Mouse (Mus musculus) right cerebral cortex, adult 2 months (tissue): Measurements from ENCODE around the gene Stx8.
A peak's percentile ranks its signal among the peaks of the same experiment; 100 is the strongest.

Experiments
- DNase-seq, 2 experiments: peaks; one replicate each; pipeline ENCODE4 v3.0.0; 2021 to 2022; ENCODE audit warnings: low spot score in 2 of 2

Gene Stx8

GRCm38 (mm10) chr11:68083562-68083961 is 117.6 kb downstream of the Stx8 start:
- no peak for DNase-seq

DNA sequence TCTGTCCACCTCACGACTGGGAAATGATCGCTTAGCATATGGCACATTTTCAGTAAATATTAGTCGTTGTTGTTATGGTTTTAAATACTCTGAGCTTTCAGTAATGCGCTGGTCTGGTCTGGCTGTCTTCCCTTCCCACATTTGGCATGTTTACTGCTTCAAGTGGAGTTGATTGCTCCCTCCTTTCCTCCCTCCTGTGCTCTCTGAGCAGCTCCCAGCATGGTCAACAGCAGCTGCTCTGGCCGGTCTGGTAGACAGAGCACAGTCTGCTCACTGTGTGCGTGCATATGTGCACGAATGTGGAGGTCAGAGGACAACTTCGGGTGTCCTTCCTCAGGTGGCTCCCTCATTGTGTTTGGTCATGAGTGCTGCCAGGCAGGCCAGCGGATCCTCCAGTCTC is 120.2 kb downstream of the Stx8 start:
- DNase-seq, result no peak

- DNase-seq, result no peak
These were observed 123.4 kb downstream of the Stx8 start for GRCm38 (mm10) chr11:68089426-68089825.

- DNase-seq, result no peak
These were observed 124.0 kb downstream of the Stx8 start for GRCm38 (mm10) chr11:68089885-68090592.

GRCm38 (mm10) chr11:68091975-68092759 is 126.2 kb downstream of the Stx8 start:
- no peak for DNase-seq

GRCm38 (mm10) chr11:68101598-68101997 is 135.6 kb downstream of the Stx8 start:
- DNase-seq, result no peak

DNA sequence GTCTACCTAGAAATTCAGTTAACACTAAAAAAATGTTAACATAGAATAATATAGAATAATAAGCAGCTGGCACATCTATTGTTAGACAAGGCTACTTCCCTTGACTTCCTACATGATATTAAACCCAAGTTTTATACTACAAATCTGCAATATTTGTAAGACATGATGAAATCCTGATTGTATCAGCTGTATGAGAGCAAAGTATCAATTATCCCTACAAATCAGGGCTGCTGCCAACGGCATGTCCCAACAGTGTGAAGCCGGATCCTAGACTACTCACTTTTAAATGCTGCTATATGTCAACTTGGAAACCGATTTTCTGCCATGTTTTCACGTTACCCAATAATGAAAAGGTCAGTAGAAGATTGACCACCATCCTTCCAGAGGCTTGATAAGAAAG is 137.5 kb downstream of the Stx8 start:
- no peak for DNase-seq

DNA sequence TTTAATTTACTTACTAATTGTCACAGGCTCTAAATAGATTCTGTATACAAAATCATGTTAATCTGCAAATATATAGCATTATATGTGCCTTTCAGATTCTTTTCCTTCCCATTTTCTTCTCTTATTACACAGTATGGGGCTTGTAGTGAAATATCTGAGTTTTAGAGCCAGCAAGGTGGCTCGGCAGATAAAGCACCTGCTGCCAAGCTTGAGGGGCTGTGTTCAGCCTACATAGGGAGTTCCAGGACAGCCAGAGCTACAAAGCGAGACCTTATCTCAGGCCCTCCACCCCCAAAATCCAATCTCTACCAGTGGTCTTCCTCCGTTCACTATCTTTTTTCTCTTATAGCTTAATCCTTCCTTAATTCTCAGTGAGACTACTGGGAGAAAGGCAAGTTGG is 140.1 kb downstream of the Stx8 start:
- no peak for DNase-seq

GRCm38 (mm10) chr11:68113454-68114100 is 147.6 kb downstream of the Stx8 start:
- no peak for DNase-seq

GRCm38 (mm10) chr11:68114202-68114601 is 148.2 kb downstream of the Stx8 start:
- no peak for DNase-seq

DNA sequence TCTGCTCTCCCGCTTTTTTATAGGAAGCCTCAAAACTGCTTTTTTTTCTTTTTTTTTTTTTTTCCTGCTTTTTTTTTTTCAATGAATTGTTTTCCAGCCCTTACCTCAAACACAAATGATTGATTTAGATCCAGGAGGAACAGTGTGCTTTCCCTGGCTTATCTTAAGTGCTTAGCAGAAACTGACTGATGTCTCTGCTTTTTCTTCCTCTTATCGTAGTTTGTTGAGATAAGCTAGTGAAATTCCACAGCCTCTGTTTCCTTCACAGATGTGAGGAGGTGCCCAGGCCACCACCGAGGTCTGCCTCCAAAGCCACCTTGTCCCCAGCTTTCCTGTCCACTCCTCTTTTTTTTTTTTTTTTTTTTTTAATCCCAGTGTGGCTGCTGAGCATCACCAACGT is 150.2 kb downstream of the Stx8 start:
- DNase-seq, result no peak

GRCm38 (mm10) chr11:68117878-68118660 is 152.1 kb downstream of the Stx8 start:
- no peak for DNase-seq

GRCm38 (mm10) chr11:68118679-68119078 is 152.7 kb downstream of the Stx8 start:
- no peak for DNase-seq

- no peak for DNase-seq
These were observed 153.1 kb downstream of the Stx8 start for GRCm38 (mm10) chr11:68119136-68119535.

GRCm38 (mm10) chr11:68121260-68121659 is 155.3 kb downstream of the Stx8 start:
- no peak for DNase-seq

DNA sequence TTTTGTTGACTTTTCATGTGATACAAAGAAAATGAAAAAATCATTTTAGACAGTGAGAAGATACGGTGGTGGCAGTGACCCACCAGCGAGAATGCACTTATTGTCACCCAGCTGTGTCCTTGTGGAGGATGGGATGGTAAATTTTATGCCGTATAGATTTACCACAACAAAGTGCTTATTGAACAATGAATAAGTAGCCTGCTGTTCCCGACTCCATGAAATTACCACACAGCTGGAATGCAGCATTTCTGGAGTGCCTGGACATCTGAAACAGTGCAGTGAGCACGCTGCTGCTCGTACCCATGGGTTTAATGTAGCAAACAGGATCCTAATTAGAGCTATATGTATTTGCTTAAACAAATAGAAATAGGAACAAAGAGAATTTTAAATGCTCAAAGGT is 155.7 kb downstream of the Stx8 start:
- DNase-seq, result no peak

DNA sequence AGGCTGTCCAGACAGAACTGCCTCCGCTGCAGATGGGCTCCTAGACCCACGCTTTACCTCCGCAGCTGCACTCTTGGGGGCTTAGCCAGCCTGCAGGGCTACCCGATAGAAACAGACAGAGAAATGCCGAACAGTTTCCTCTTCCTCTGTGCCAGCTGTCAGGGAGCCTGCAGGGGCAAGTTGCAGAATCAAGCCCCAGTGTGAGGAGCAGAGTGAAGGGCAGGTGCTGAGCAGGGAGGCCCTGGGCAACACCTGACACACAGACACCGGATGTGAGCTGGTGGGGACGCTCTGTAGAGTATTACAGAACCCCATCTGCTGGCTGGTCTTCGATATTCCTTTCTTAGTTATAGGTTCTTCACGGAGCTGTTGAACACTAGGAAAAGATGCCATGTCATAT is 160.1 kb downstream of the Stx8 start:
- peak in 1 of 2 experiments; percentile 20 for DNase-seq

DNA sequence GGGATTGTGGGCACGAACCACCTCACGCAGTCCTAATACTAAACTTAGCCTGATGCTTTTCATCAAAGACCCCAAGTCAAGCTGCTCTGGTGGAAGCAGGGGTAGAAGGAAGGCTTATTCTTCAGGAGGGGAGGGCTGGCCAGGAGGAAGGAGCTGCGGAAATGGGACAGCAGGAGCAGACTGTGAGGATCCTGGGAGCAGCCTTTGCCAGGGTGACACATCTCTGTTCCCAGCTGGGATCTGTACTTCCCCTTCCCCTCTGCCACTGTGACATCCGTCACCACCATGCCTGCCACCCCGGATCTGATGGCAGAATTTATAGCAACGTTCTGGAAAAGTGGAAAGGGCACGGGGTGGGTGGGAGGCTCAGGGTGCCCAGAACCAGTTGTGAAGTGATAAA is 168.5 kb downstream of the Stx8 start:
- DNase-seq, result no peak

GRCm38 (mm10) chr11:68135350-68135749 is 169.4 kb downstream of the Stx8 start:
- no peak for DNase-seq

GRCm38 (mm10) chr11:68136687-68137086 is 170.7 kb downstream of the Stx8 start:
- DNase-seq, result no peak

GRCm38 (mm10) chr11:68142296-68142695 is 176.3 kb downstream of the Stx8 start:
- no peak for DNase-seq
